Mouse (Mus musculus) forebrain, embryonic 11.5 days (tissue): ENCODE measurements around the gene Zfp46. TPM values are rescaled to one million over a fixed set of nuclear protein-coding genes. Genes with fewer than 3 reads are reported as not detected.

Experiments used
- ATAC-seq: fragments of 200-750 bp; cut with Nextera tagmentation; replicated peaks from 2 replicates; pipeline ENCODE4 v1.8.0; 2017; ENCODE audit warnings: moderate TSS enrichment; ENCODE audit not compliant: low FRiP score
- DNase-seq: peaks from one replicate; pipeline ENCODE4 v3.0.0-alpha.2; 2017; ENCODE audit warnings: low spot score
- H3K27ac ChIP-seq: fragments of 300-500 bp; sonication (generic); 2 replicates; pipeline ENCODE4 v1.5.1; 2014; ENCODE audit warnings: low read depth, low read length
- H3K27me3 ChIP-seq: fragments of 300-500 bp; sonication (generic); 2 replicates; pipeline ENCODE4 v1.6.1; 2014; ENCODE audit warnings: mild to moderate bottlenecking, low read length, mixed read lengths; ENCODE audit not compliant: control insufficient read depth, insufficient read depth
- H3K36me3 ChIP-seq: fragments of 300-500 bp; sonication (generic); 2 replicates; pipeline ENCODE4 v1.6.1; 2014; ENCODE audit warnings: mild to moderate bottlenecking, low read length, moderate library complexity, mixed read lengths; ENCODE audit not compliant: control insufficient read depth, insufficient read depth
- H3K4me1 ChIP-seq: fragments of 300-500 bp; sonication (generic); replicated peaks from 2 replicates; pipeline ENCODE4 v1.6.1; 2014; ENCODE audit warnings: low read length, mixed read lengths; ENCODE audit not compliant: control insufficient read depth, insufficient read depth
- H3K4me2 ChIP-seq: fragments of 300-500 bp; sonication (generic); 2 replicates; pipeline ENCODE4 v1.6.1; 2014; ENCODE audit warnings: low read depth, mild to moderate bottlenecking, low read length, moderate library complexity, mixed read lengths; ENCODE audit not compliant: severe bottlenecking
- H3K4me3 ChIP-seq: fragments of 300-500 bp; sonication (generic); 2 replicates; pipeline ENCODE4 v1.5.1; 2014; ENCODE audit warnings: low read depth, low read length
- H3K9ac ChIP-seq: fragments of 300-500 bp; sonication (generic); 2 replicates; pipeline ENCODE4 v1.6.1; 2014; ENCODE audit warnings: low read length
- H3K9me3 ChIP-seq: fragments of 300-500 bp; sonication (generic); 2 replicates; pipeline ENCODE4 v1.6.1; 2016; ENCODE audit warnings: low read length, mixed read lengths; ENCODE audit not compliant: control insufficient read depth
- WGBS: fragments of 180-500 bp; shearing (Covaris S2); extraction: QIAGEN DNeasy Blood & Tissue Kit; methylation state at CpG from one replicate; pipeline ENCODE4 v1.1.7; 2014; 5-methylcytosine and 5-hydroxymethylcytosine counted together
- polyA plus RNA-seq: library from polyadenylated mRNA; unstranded; fragments of >200 nt; fragmentation: Nextera tagmentation; extraction: Ambion mirVana; gene quantifications from 2 replicates; pipeline ENCODE4 v1.2.1, GENCODE M21; 2014

Gene Zfp46
- polyA plus RNA-seq, 1 experiment from 2014 or later, result 30.8 TPM

DNA sequence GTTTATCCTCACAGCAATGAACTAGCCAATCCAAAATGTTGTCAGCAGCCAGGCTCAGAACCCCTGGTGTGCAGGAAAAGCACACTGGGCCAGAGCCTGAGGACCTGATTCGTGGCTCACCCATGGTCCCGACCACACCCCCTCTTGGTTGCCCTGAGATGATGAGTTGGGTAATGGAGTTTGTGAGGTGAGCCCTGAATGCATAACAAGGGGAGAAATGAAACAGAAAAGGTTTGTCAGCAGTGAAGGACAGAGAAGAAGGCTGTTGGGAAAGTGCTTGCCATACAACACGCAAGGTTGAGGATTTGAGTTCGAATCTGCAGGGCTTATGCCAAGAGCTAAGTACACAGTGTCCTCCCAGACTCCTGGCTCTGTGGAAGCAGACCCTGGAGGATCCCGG, 38.8 kb upstream of the Zfp46 start:
- Histone ChIP-seq H3K36me3 (no peaks in the 10 kb centered on the region), H3K4me2 (no peak overlapping the region), H3K27ac (no peak overlapping the region), H3K4me1 (peaks cover 27% of the 10 kb centered on the region), H3K27me3 (peaks cover 56% of the 10 kb centered on the region), H3K9me3 (no peaks in the 10 kb centered on the region), H3K9ac (no peak overlapping the region), H3K4me3 (no peak overlapping the region)
- WGBS, result 33% methylated on average over 5 of the region's 5 CpGs
- ATAC-seq (no peak), DNase-seq (no peak)

DNA sequence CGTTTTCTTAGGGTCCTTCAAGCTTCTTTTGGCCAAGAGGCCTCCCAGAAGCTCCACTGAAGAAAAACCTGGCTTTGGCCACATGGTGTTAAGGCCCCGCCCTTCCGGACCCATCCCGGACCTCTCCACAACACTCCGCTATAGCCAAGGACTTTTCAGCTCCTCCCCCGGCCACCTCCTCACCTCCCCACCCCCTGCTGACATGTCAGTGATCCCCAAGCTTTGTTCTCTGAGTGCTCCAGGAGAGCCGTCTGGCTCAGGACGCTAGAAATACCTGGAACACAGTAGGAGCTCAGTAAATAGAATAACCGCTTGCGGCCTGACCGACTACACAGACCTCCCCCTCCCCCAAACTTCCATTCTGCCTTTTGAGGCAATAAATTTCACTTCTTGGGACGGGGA, 37.9 kb upstream of the Zfp46 start:
- 0 out of 2 replicates have a peak overlapping the region, but pooled peaks have one; percentile 15 for H3K4me2 ChIP-seq

DNA sequence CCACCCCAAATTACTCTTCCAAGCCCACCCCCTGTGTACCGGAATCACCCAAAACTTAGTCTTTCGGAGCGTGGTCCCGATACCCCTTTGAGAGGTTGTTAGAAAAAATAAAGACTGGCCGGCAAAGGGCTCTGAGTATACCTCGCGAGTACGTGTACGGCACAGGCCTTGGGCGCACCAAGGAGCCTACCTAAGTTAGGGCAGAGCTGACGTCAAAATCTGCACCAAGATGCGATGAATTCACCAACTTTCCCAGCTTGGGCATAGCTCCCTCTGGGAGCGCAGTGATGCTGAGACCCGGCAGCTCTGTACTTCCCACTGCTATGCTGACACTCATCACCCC, 37.1 kb upstream of the Zfp46 start:
- no peaks in the 10 kb centered on the region for H3K36me3 ChIP-seq
- 1% methylated on average over 14 of the region's 14 CpGs for WGBS
- peak overlapping the region; percentile 85 for H3K4me2 ChIP-seq
- H3K9ac ChIP-seq, result no peak overlapping the region
- no peaks in the 10 kb centered on the region for H3K9me3 ChIP-seq
- H3K4me1 ChIP-seq, result peaks cover 27% of the 10 kb centered on the region
- ATAC-seq (0 out of 2 replicates have a peak, but pooled peaks have one; percentile 18), DNase-seq (no peak)
- peaks cover 58% of the 10 kb centered on the region for H3K27me3 ChIP-seq
- no peak overlapping the region for H3K27ac ChIP-seq
- H3K4me3 ChIP-seq, result peak overlapping the region; percentile 38

More for the DNA sequence above, 37.9 kb upstream of the Zfp46 start:
- Histone ChIP-seq H3K9ac (no peak overlapping the region), H3K36me3 (no peaks in the 10 kb centered on the region), H3K27me3 (peaks cover 56% of the 10 kb centered on the region), H3K4me1 (peaks cover 27% of the 10 kb centered on the region), H3K9me3 (no peaks in the 10 kb centered on the region), H3K27ac (no peak overlapping the region), H3K4me3 (no peak overlapping the region)
- ATAC-seq, result no peak
- 3% methylated on average over 12 of the region's 12 CpGs for WGBS
- DNase-seq, result no peak

DNA sequence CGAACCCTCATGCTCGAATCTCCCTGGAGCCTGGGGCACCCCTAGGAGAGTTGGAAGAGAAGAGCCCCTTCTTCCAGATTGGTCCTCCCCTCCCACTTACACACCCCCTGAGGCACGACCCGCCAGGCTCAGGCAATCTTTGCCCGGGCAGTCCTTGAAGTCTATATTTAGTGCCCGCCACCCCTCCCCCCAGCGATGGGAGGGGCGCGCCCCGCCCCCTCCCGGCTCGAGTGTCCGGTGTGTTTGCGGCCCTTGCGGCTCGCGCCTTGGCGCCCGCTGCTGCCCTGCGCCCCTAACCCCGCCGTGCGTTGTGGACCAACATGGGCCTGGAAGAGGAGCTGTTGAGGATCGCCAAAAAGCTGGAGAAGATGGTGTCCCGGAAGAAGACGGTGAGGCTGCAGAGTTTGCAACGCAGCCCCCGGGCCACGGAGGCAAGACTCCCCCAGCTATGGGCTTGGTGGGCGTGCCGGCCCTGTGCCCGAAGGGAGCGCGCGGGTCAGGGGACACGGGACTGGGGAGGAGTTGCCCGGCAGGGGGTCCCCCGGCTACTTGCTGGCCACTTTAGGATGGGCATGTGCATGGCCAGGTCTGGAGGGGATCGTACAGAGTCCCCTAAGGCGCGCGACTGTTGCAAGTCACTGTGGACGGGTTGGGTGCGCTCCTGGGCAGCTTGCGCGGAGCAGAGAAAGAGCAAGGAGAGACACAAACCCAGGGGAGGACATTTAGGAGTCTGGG, 36.6 kb upstream of the Zfp46 start, which contains the start of gene Tcea3:
Tcea3 (plus strand) TSS at position 1 of the 735 bp plus-strand sequence.
- Histone ChIP-seq H3K36me3 (no peaks in the 10 kb centered on the region), H3K4me3 (peak within 1 kb of the TSS; percentile 38), H3K27ac (no peak within 1 kb of the TSS), H3K4me1 (peaks cover 27% of the 10 kb centered on the region), H3K4me2 (peak within 1 kb of the TSS; percentile 85), H3K9me3 (no peaks in the 10 kb centered on the region), H3K27me3 (peaks cover 58% of the 10 kb centered on the region), H3K9ac (peak within 1 kb of the TSS; percentile 29)
- ATAC-seq, result no peak
- WGBS, result under 1% methylated on average over 46 of the region's 46 CpGs
- peak; percentile 74 for DNase-seq

DNA sequence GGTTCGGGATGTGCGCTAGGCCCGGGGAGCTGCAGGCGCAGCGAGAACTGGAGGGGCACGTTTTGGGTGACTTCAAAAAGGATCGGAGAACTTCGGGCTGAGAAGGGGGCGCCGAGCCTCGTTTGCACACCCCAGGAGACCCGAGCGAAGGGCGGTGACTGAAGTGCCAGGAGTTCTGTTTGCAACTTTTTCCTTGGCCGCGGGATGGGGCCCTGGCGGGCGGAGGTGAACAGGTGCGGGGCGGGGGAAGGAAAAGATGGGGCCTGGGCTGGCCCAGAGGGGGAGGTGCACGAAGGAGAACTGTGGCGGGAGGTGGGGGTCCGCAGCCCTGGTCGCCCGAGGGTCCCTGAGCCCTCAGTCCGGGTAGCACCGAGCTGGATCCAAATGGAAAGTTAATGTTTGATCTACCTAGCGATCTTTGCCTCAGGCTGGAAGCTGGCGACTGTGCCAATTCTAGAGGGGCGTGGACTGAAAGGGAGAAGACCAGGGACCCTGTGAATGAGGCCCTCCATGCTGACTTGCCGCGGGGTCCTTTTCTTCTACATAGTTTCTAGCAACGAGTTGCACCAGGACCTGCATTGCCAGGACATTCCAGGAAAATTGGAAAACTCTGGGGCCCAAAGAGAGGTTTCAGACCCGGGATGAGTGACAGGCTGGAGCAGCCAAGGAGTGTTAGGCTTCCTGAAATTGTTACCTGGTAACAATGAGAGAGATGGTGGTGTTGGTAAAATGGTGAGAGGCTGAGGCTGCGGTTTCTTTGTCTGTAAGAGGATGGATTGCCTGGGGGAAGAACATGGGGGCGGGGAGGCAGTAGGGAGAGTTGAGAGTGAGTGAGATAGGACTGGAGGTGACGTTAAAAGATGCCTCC, 35.8 kb upstream of the Zfp46 start:
- no peak overlapping the region for H3K27ac ChIP-seq
- H3K9ac ChIP-seq, result no peak overlapping the region; the same call in 1 of the 2 replicates

DNA sequence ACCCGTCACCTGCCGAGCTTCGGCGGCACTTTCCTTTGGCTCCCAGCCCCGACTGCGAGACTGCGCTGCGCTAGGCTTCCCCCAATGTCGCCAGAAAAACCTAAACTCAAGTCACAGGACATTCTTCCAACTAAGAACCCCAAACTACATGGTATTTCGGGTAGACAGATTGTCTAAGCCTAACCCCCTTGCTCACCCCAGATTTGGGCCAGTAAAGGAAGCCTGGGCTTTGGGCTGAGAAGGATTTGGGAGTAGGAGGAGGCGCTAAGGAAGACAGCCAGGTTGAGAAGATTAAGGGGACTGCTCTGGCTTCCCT, 35.2 kb upstream of the Zfp46 start:
- no peaks in the 10 kb centered on the region for H3K36me3 ChIP-seq
- 3% methylated on average over 11 of the region's 11 CpGs for WGBS
- H3K27me3 ChIP-seq, result peaks cover 58% of the 10 kb centered on the region
- H3K4me2 ChIP-seq, result no peak overlapping the region
- H3K4me1 ChIP-seq, result peaks cover 27% of the 10 kb centered on the region
- H3K4me3 ChIP-seq, result no peak overlapping the region
- DNase-seq, result no peak
- H3K9me3 ChIP-seq, result no peaks in the 10 kb centered on the region
- no peak overlapping the region for H3K27ac ChIP-seq
- ATAC-seq, result no peak
- no peak overlapping the region for H3K9ac ChIP-seq

More for the DNA sequence above, 35.8 kb upstream of the Zfp46 start:
- Histone ChIP-seq H3K36me3 (no peaks in the 10 kb centered on the region), H3K4me2 (peak overlapping the region; percentile 85), H3K9me3 (no peaks in the 10 kb centered on the region), H3K4me3 (peak overlapping the region; percentile 38), H3K27me3 (peaks cover 58% of the 10 kb centered on the region), H3K4me1 (peaks cover 27% of the 10 kb centered on the region)
- ATAC-seq (no peak), DNase-seq (no peak)
- under 1% methylated on average over 36 of the region's 37 CpGs for WGBS

DNA sequence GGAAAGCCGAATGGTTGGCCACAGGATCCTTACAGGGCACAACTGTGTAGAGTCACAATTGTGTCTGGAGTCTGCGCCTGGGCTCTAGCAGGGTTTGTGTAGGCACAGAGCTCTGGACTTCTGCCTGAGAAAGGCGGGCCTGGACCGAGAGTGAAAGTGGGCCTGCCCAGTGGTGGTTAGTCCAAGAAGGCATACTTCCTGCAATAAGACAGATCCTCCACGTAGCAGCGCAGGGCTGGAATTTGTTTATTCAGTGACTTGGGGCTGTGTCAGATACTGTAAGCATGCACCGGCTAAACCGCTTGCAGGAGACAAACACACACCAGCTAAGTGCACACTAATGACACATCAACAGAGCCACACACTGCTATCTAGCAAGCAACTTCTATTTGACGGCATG, 34.7 kb upstream of the Zfp46 start:
- no peak overlapping the region for H3K4me3 ChIP-seq
- no peaks in the 10 kb centered on the region for H3K36me3 ChIP-seq
- no peak overlapping the region for H3K4me2 ChIP-seq
- peaks cover 57% of the 10 kb centered on the region for H3K27me3 ChIP-seq
- H3K9ac ChIP-seq, result no peak overlapping the region
- H3K27ac ChIP-seq, result no peak overlapping the region
- DNase-seq, result no peak
- ATAC-seq, result no peak
- H3K9me3 ChIP-seq, result no peaks in the 10 kb centered on the region
- H3K4me1 ChIP-seq, result peaks cover 27% of the 10 kb centered on the region
- WGBS, result 35% methylated on average over 9 of the region's 9 CpGs

DNA sequence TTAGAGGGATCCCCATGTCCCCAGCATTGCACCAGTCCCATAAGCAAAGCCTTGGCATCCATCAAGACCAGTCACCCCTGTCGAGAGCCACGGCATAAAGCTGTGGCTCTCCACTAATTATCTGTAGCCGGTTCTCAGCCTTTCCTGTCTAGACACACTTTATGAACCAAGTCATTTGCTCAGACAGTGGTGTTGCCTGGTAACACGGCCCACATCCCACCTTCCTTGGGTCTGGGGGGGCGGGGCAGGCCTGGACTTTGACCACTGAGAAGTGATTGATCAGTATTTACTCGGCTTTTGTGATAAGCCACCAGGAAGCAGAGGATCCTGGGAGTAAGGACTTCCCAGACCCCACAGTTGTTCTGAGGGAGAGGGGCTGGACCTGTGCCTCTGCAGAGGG, 28.6 kb upstream of the Zfp46 start:
- Histone ChIP-seq H3K4me1 (peaks cover 3% of the 10 kb centered on the region; the same call in 1 of the 2 replicates), H3K36me3 (no peaks in the 10 kb centered on the region), H3K9ac (no peak overlapping the region), H3K27me3 (peaks cover 2% of the 10 kb centered on the region; the same call in 1 of the 2 replicates), H3K9me3 (no peaks in the 10 kb centered on the region), H3K4me3 (no peak overlapping the region), H3K27ac (no peak overlapping the region), H3K4me2 (no peak overlapping the region)
- WGBS, result 68% methylated on average over 6 of the region's 6 CpGs
- DNase-seq (no peak), ATAC-seq (no peak)
